Mouse (Mus musculus) hindbrain, embryonic 10.5 days (tissue): Measurements from ENCODE around the gene Hmcn1. TPM values are rescaled to one million over a fixed set of nuclear protein-coding genes. Genes with fewer than 3 reads are reported as not detected.
A peak's percentile ranks its signal among the peaks of the same experiment; 100 is the strongest.

ENCODE experiments used
- DNase-seq: peaks from one replicate; pipeline ENCODE4 v3.0.0-alpha.2; 2017; ENCODE audit warnings: low spot score
- H3K27ac ChIP-seq: fragments of 300-500 bp; sonication (generic); 2 replicates; pipeline ENCODE4 v1.5.1; 2016; ENCODE audit warnings: mild to moderate bottlenecking, moderate library complexity
- H3K27me3 ChIP-seq: fragments of 300-500 bp; sonication (generic); 2 replicates; pipeline ENCODE4 v1.6.1; 2016; ENCODE audit warnings: mild to moderate bottlenecking; ENCODE audit not compliant: poor library complexity, insufficient read depth, severe bottlenecking
- H3K36me3 ChIP-seq: fragments of 300-500 bp; sonication (generic); 2 replicates; pipeline ENCODE4 v1.6.1; 2016; ENCODE audit warnings: mild to moderate bottlenecking, moderate library complexity
- H3K4me1 ChIP-seq: fragments of 300-500 bp; sonication (generic); replicated peaks from 2 replicates; pipeline ENCODE4 v1.6.1; 2016; ENCODE audit warnings: mild to moderate bottlenecking
- H3K4me3 ChIP-seq: fragments of 300-500 bp; sonication (generic); 2 replicates; pipeline ENCODE4 v1.5.1; 2016; ENCODE audit warnings: mild to moderate bottlenecking, moderate library complexity
- H3K9me3 ChIP-seq: fragments of 300-500 bp; sonication (generic); 2 replicates; pipeline ENCODE4 v1.6.1; 2016; ENCODE audit warnings: mild to moderate bottlenecking, moderate library complexity
- WGBS: fragments of 180-500 bp; shearing (Covaris S2); methylation state at CpG from one replicate; pipeline ENCODE4 v1.1.7; 2016; 5-methylcytosine and 5-hydroxymethylcytosine counted together
- polyA plus RNA-seq: library from polyadenylated mRNA; unstranded; fragments of >200 nt; fragmentation: Nextera tagmentation; extraction: Ambion mirVana; gene quantifications from 2 replicates; pipeline ENCODE4 v1.2.1, GENCODE M21; 2016

The Hmcn1 gene
- 6.9 and 9.0 TPM in 2 replicates for polyA plus RNA-seq

DNA sequence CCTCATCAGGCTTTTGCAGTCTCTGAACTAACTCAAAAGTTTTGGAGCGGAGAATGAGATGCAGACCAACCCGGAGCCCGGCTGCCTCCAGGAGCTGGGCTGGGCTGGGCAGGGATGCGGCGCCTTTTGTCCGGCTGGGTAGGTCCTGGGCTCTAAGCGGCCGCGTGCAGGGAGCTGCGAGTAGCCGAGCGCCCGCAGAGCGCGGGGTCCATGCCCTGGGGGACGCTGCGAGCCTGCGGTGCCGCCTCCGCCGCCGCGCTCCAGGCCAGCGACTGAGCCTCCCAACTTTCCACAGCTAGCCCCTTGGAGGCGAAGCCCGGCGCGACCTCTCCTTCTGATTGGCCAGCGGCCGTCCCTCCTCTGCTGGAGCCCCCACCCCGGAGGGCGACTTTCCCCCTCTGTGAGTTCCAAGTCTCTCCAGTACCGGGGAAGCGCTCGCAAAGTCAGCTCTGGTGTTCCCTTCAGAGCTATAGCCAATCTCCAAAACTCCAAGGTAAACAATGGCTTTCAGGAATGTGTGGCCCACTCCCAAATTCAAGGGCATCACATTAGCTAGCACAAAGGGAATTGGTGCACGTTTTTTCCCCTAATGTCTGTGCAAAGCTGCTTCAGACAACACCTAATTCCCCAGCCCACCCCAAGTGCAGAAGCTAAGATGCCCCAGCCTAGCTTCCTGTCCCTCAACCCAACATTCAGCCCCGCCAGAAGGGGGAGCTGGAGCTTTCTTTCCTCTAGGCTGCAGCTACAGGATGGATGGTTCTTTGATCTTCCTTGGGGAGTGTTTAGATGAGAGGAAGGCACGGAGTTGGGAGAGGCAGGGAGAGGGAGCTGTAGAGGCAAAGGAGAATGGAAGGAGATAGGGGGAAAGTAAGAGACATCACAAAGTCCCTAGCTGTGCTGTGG, at the start of gene Hmcn1:
Hmcn1 (minus strand) TSS at position 274 of the 903 bp plus-strand sequence.
- peak; percentile 86 for DNase-seq
- peaks cover 25% of the 10 kb centered on the region for H3K4me1 ChIP-seq
- peak within 1 kb of the TSS; percentile 91 for H3K27ac ChIP-seq
- H3K27me3 ChIP-seq = peaks cover 6% of the 10 kb centered on the region; the same call in 1 of the 2 replicates
- no peaks in the 10 kb centered on the region for H3K9me3 ChIP-seq
- under 1% methylated on average over 38 of the region's 38 CpGs for WGBS
- no peaks in the 10 kb centered on the region for H3K36me3 ChIP-seq
- peak within 1 kb of the TSS; percentile 70 for H3K4me3 ChIP-seq

DNA sequence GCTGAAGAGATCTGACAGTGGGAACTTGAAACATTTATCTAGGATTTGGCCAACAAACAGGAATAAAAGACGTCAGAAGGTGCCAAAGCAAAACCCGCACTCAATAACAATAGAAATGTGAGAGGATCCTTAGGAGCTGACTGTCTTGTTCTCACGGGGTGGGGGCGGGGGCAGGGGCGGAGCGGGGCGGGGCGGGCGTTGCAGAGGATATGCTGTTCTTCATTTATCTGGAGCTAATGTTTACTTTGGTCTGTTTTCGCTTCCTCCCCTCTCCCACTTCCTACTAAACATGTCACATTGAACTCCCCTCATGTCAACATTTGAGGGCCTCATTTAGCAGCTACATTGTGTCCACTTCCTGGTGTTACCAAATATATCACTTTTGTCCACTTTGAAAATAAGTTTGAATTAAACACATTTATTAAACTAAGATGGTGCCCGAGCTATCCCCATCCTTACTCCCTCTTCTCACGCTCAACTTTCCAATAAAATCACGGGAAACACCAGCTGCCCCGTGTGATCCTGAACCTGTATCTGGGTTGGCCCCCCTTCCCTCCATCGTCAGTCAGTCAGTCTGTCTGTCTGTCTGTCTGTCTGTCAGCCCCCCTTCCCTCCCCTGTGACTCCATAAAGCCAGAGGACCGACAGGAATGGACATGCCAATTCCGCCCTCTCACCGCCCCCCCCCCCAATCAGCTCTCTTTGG, 47.9 kb upstream of the Hmcn1 start:
- 45% methylated on average over 18 of the region's 18 CpGs for WGBS
- Histone ChIP-seq H3K4me3 (no peak overlapping the region), H3K4me1 (peaks cover 19% of the 10 kb centered on the region), H3K27me3 (no peaks in the 10 kb centered on the region), H3K36me3 (no peaks in the 10 kb centered on the region), H3K27ac (no peak overlapping the region; the same call in 1 of the 2 replicates), H3K9me3 (no peaks in the 10 kb centered on the region)
- no peak for DNase-seq

DNA sequence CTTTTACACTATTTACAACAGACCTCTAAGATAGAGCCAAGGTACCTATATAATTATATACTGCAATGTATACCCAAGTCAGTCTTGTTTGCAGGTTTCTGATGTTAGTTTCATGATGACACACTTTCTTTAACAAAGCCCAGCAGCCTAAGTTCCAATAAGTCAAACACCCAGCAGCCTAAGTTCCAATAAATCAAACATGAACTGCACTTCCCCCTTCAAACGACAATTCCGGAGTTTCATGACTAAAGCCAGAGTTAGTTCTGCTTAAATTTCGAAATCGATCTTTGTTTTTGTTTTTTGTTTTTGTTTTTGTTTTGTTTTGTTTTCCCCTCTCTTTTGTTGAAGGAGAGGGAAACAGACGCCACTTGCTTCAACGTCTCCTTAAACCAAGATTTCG, 47.1 kb upstream of the Hmcn1 start:
- H3K4me1 ChIP-seq = peaks cover 13% of the 10 kb centered on the region
- H3K36me3 ChIP-seq = no peaks in the 10 kb centered on the region
- H3K9me3 ChIP-seq = no peaks in the 10 kb centered on the region
- 73% methylated on average over 7 of the region's 7 CpGs for WGBS
- no peak overlapping the region for H3K4me3 ChIP-seq
- no peaks in the 10 kb centered on the region for H3K27me3 ChIP-seq
- H3K27ac ChIP-seq = no peak overlapping the region
- DNase-seq = no peak

DNA sequence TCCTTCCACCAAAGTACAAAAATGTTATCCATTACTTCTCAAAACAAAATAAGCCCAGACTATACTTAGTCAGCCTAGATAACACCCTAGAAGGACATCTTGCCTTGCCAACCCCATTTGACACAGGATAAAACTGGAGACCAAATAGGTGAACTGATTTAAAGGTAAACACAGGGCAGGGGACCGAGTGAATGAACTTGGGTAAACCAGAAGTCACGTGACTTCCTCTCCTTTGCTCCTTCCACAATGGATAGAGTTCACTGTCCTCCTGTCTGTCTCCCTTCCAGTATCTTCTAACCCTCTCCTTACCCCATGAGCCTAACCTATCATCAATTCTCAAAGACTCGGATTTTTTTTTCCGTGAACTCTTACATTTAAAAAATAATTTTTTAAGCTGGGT, 46.0 kb upstream of the Hmcn1 start:
- WGBS = 77% methylated on average over 4 of the region's 4 CpGs
- no peaks in the 10 kb centered on the region for H3K27me3 ChIP-seq
- H3K4me1 ChIP-seq = peaks cover 10% of the 10 kb centered on the region
- H3K4me3 ChIP-seq = no peak overlapping the region
- no peaks in the 10 kb centered on the region for H3K36me3 ChIP-seq
- H3K27ac ChIP-seq = no peak overlapping the region
- DNase-seq = no peak
- no peaks in the 10 kb centered on the region for H3K9me3 ChIP-seq

DNA sequence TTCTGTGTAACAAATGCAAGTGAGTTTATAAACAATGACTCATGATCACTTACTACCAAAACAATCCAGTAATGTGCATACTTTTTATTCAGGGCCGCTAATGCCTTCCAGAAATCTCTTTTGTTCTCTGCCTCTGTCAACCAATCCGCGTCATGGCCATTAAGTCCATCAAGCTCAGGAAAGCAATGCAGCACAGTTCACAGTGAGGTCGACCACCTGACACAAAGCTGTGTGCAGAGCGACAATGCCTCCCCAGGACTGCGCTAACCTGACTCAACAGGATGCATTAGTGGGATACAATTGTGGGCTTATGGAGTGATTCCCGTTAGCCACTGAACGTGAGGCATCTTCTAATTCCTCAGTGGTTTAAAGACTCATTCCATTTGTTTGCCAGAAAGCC, 45.3 kb upstream of the Hmcn1 start:
- DNase-seq = no peak
- Histone ChIP-seq H3K9me3 (no peaks in the 10 kb centered on the region), H3K27me3 (no peaks in the 10 kb centered on the region), H3K4me3 (no peak overlapping the region), H3K36me3 (no peaks in the 10 kb centered on the region), H3K4me1 (peaks cover 10% of the 10 kb centered on the region), H3K27ac (no peak overlapping the region)
- WGBS = 56% methylated on average over 8 of the region's 8 CpGs

DNA sequence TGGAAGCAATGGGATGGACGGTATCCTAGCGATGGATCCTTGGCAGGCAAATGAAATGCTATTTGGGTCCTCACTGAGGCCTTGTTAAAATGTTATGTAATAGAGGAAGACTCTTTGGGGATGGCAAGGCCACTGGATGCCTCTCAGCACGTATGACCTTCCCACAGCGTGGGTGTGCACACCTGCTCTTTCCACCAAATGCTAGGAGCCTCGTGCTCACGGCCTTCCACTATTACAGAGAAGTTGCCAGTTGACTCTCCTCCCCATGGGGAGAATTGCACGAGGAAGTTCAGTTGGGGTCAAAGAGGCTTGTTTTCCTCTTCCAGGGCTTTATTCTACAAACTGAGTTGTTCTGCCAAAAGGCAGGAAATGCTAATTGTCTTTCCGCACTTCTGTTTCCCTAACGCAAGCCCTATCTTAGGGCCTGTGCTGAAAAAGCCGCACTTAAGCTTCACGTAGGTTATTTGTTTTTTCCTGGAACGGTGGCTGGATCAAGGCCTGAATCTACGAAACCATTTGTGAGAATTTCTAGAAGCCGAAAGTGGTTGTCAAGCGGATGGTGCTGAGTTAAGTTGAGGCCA, 43.3 kb upstream of the Hmcn1 start:
- Histone ChIP-seq H3K27me3 (no peaks in the 10 kb centered on the region), H3K27ac (no peak overlapping the region), H3K36me3 (no peaks in the 10 kb centered on the region), H3K4me3 (no peak overlapping the region), H3K4me1 (peaks cover 10% of the 10 kb centered on the region), H3K9me3 (no peaks in the 10 kb centered on the region)
- no peak for DNase-seq
- 82% methylated on average over 15 of the region's 15 CpGs for WGBS

DNA sequence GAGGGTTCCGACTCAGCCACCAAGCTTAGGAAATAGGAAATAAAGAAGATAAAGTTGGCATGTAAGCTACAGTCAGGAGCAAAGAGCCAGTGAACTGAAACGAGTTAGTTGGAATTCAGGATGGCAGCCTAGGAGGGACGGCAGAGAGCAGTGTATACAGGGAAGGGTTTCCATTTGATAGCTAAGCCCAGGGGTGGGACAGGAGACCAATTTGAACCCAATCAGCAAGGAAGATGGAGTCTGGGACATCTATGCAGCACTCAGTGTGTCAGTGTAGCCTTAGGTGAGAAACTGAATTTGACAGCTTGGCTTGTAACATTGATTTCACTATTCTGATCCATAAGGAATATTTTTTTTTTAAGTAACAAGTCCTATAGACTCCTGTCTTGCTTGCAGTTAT, 42.5 kb upstream of the Hmcn1 start:
- H3K27me3 ChIP-seq = no peaks in the 10 kb centered on the region
- H3K4me3 ChIP-seq = no peak overlapping the region
- no peaks in the 10 kb centered on the region for H3K9me3 ChIP-seq
- no peak overlapping the region for H3K27ac ChIP-seq
- 83% methylated on average over 3 of the region's 3 CpGs for WGBS
- no peaks in the 10 kb centered on the region for H3K36me3 ChIP-seq
- peaks cover 3% of the 10 kb centered on the region for H3K4me1 ChIP-seq
- no peak for DNase-seq

DNA sequence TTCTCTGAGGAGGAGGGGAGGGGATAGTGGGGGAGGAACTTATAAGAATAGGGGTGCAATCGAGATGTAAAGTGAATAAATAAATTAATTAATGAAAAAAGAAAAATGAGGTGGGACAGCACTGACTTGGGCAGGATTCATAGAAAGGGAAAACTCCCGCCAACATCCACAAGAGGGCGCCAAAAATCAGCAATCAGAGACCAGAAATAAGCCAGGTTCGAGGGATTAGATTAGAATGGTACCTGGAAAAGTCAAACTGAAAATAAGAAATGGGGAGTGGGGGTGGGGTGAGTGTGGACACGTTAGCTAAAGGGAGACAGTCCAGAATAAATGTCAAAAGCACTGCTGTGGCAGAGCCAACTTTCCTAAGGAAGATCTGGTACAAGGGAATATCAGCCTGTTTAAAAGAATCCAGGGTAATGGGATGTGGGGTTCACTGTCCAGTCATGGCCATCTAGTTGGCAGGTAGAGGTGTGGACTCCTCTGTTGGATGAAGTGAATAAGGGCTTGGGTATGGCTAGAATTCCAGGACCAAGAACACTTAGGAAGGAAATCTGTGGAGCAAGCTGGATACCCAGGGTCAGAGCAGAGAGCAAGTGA, 41.9 kb upstream of the Hmcn1 start:
- WGBS = 4% methylated on average over 5 of the region's 5 CpGs
- DNase-seq = peak; percentile 49
- Histone ChIP-seq H3K9me3 (no peaks in the 10 kb centered on the region), H3K4me1 (no peaks in the 10 kb centered on the region; the same call in 1 of the 2 replicates), H3K4me3 (no peak overlapping the region), H3K27me3 (no peaks in the 10 kb centered on the region), H3K36me3 (no peaks in the 10 kb centered on the region), H3K27ac (no peak overlapping the region)

DNA sequence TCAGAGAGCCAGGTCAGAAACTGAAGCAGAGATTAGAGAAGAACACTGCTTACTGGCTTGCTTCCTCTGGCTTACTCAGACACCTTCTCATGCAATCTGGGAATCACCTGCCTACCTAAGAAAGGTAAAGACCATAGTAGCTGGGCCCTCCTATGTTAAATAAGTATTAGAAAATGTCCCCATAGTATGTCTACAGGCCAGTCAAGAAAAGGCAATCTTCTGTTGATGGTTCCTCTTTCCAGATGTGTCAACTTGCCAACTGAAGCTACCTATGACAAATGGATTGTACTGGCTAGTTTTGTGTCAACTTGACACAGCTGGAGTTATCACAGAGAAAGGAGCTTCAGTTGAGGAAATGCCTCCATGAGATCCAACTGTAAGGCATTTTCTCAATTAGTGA, 40.1 kb upstream of the Hmcn1 start:
- no peaks in the 10 kb centered on the region for H3K27me3 ChIP-seq
- no peaks in the 10 kb centered on the region for H3K9me3 ChIP-seq
- no peak for DNase-seq
- no peak overlapping the region for H3K4me3 ChIP-seq
- no peaks in the 10 kb centered on the region for H3K36me3 ChIP-seq
- no peak overlapping the region for H3K27ac ChIP-seq
- H3K4me1 ChIP-seq = no peaks in the 10 kb centered on the region

DNA sequence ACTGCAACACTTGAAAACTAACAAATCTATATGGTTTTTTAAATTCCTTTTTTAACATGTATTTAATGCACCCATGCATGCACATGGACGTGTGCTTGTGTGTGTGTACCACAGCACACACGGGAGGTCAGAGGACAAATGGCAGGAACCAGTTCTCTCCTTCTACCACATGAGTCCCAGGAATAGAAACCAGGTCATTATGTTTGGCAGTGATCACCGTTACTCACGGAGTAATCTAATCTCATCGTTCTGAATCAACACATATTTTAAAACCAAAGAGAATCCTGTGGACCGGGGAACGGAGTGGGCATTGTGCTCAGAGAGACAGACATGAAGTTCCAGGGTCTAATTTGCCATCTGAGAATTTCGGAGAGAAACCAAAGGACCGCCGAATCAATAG, 38.3 kb upstream of the Hmcn1 start:
- WGBS = 88% methylated on average over 10 of the region's 10 CpGs
- H3K27ac ChIP-seq = no peak overlapping the region
- no peak overlapping the region for H3K4me3 ChIP-seq
- no peaks in the 10 kb centered on the region for H3K36me3 ChIP-seq
- no peak for DNase-seq
- no peaks in the 10 kb centered on the region for H3K9me3 ChIP-seq
- no peaks in the 10 kb centered on the region for H3K27me3 ChIP-seq
- H3K4me1 ChIP-seq = no peaks in the 10 kb centered on the region

DNA sequence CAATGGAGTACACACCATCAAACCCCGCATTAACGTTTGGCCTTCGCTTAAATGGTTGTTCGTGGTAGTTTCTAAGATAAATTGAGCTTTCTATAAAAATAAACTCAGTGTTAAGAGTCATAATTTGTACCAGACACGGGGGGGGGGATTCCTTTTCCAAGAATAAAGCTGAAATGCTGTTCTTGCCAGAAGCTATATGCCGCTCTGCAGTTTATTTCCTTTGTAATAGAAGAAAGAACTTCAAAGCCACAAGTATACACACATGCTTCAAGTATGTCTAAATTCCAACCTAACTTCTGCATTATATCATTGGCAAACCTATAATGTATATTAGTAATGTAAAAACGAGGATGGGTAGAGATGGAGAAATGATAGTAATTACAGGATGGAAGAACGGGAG, 37.9 kb upstream of the Hmcn1 start:
- Histone ChIP-seq H3K27me3 (no peaks in the 10 kb centered on the region), H3K27ac (no peak overlapping the region), H3K4me1 (no peaks in the 10 kb centered on the region), H3K9me3 (no peaks in the 10 kb centered on the region), H3K36me3 (no peaks in the 10 kb centered on the region), H3K4me3 (no peak overlapping the region)
- no peak for DNase-seq
- 79% methylated on average over 8 of the region's 8 CpGs for WGBS

DNA sequence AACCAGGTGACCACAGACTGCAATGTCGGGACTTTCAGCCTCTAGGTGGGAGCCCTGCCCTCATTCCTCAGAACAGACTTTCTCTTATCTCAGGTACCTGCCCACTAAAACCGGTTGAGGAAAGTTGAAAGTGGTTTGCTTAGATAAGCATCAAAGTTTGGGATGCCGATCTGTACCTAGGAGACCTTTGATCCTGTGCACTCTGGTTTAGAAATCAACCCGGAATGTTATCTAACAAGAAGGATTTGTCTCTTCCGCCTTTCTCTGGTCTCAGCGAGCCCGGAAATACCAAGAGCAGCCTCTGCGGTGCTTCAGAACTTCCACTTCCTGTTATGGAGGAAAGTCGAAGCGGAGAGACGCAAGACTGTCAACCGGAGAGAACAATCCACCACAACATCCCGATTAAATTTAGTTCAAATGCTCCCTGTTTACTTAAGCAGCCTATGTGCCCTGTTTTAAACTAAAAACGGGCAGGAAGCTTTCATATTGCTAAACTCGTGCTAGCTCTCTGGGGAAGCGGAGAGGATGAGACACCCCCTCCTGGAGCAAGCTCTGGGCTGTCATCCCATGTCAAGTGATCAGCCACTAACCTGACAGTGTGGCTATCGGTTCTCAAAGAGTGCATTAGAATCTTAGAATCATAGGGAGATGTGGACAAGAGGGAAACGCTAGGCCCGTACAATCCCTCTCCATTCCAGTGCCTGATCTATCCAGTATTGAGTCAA, 32.0 kb upstream of the Hmcn1 start:
- Histone ChIP-seq H3K36me3 (no peaks in the 10 kb centered on the region), H3K4me3 (no peak overlapping the region), H3K27ac (no peak overlapping the region), H3K27me3 (no peaks in the 10 kb centered on the region), H3K4me1 (no peaks in the 10 kb centered on the region), H3K9me3 (no peaks in the 10 kb centered on the region)
- DNase-seq = no peak
- WGBS = 85% methylated on average over 19 of the region's 19 CpGs
